Mouse (Mus musculus) liver, embryonic 13.5 days (tissue): ENCODE data around the gene Chd2. TPM values are rescaled to one million over a fixed set of nuclear protein-coding genes. Genes with fewer than 3 reads are reported as not detected.

Experiments used
- ATAC-seq: fragments of 200-750 bp; cut with Nextera tagmentation; 2 replicates; pipeline ENCODE4 v1.8.0; 2017; ENCODE audit warnings: low read depth, mild to moderate bottlenecking, moderate number of reproducible peaks, moderate library complexity
- DNase-seq: peaks from one replicate; pipeline ENCODE4 v3.0.0; 2022
- H3K27ac ChIP-seq: fragments of 300-500 bp; sonication (generic); 2 replicates; pipeline ENCODE4 v1.5.1; 2015; ENCODE audit warnings: moderate library complexity, mild to moderate bottlenecking, inconsistent platforms
- H3K27me3 ChIP-seq: fragments of 300-500 bp; sonication (generic); 2 replicates; pipeline ENCODE4 v1.6.1; 2015; ENCODE audit warnings: mild to moderate bottlenecking, inconsistent platforms
- H3K36me3 ChIP-seq: fragments of 300-500 bp; sonication (generic); 2 replicates; pipeline ENCODE4 v1.6.1; 2015; ENCODE audit warnings: mild to moderate bottlenecking, inconsistent platforms
- H3K4me1 ChIP-seq: fragments of 300-500 bp; sonication (generic); replicated peaks from 2 replicates; pipeline ENCODE4 v1.6.1; 2015; ENCODE audit warnings: inconsistent platforms
- H3K4me2 ChIP-seq: fragments of 300-500 bp; sonication (generic); 2 replicates; pipeline ENCODE4 v1.6.1; 2015; ENCODE audit warnings: inconsistent platforms, mild to moderate bottlenecking, moderate library complexity
- H3K4me3 ChIP-seq: fragments of 300-500 bp; sonication (generic); replicated peaks from 2 replicates; pipeline ENCODE4 v1.5.1; 2015; ENCODE audit warnings: mild to moderate bottlenecking, inconsistent platforms
- H3K9ac ChIP-seq: fragments of 300-500 bp; sonication (generic); 2 replicates; pipeline ENCODE4 v1.6.1; 2015; ENCODE audit warnings: mild to moderate bottlenecking, inconsistent platforms
- H3K9me3 ChIP-seq: fragments of 300-500 bp; sonication (generic); replicated peaks from 2 replicates; pipeline ENCODE4 v1.6.1; 2016; ENCODE audit warnings: inconsistent platforms
- WGBS: fragments of 180-500 bp; shearing (Covaris S2); methylation state at CpG from one replicate; pipeline ENCODE4 v1.1.7; 2015; ENCODE audit not compliant: insufficient replicate concordance; 5-methylcytosine and 5-hydroxymethylcytosine counted together
- polyA plus RNA-seq: library from polyadenylated mRNA; unstranded; fragments of >200 nt; fragmentation: Nextera tagmentation; extraction: Ambion mirVana; gene quantifications from 2 replicates; pipeline ENCODE4 v1.2.1, GENCODE M21; 2015

Chd2 gene
- polyA plus RNA-seq, 1 experiment from 2014 or later = 18.8 TPM

DNA sequence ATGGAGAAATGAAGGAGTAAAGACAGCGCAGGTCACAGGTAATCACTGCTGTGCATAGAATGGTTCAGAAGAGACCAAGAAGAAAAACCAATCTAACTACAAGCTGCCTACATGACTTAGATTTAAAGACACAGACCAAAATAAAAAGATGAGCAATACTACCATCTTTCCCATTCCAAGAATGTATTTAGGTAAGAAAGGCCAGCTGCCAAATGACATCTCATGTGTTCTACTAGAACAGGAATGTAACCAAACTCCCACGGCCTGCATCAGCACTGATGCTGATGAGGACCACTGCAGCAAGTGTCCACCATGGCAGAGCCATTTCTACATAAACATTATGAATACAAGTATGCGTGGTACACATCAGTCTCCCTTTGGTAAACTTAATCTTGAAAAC, 73.9 kb downstream of the Chd2 start:
- no peaks in the 10 kb centered on the region for H3K9me3 ChIP-seq
- no peak for ATAC-seq
- H3K27ac ChIP-seq = no peak overlapping the region
- H3K27me3 ChIP-seq = no peaks in the 10 kb centered on the region
- DNase-seq = no peak
- no peak overlapping the region for H3K4me3 ChIP-seq
- 89% methylated on average over 3 of the region's 3 CpGs for WGBS
- H3K36me3 ChIP-seq = peaks cover 89% of the 10 kb centered on the region
- H3K4me2 ChIP-seq = no peak overlapping the region
- H3K4me1 ChIP-seq = no peaks in the 10 kb centered on the region
- no peak overlapping the region for H3K9ac ChIP-seq

DNA sequence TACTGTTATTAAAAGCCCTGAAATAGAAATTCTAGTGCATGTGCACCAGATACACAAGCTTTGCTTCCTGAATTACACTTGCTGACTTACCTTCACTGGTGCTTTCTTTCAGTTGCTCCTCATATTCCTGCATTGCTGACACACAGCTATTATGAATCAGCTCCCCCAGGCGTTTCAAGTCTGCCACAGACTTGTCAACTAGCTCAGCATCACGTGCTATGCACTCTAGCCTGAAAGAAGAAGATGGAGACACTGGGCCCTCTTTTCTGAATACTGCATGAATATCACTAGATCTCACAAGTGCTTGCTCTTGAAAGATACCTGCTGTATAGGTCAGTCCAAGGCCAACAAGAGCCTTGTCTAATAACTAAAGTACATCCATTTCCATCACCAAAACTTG, 78.1 kb downstream of the Chd2 start:
- WGBS = 80% methylated on average over 2 of the region's 2 CpGs

DNA sequence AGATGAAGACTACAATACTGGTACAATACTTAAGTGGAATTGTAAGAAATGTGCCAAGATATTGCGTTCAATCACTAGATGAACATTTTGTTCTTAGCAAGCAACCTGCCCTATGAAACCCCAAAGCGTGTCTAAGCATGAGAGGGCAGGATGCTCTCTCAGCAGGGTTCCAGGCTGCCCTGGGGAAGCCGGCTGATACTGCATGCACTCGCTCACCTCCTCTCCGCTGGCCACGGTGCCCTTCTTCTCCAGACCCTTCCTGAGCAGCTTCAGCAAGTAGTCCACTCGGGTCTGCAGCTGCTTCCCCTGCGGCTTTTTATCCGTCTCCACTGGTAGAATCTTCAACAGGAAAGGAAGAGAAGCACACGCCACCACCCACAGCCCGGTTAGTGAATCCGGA, 87.5 kb downstream of the Chd2 start:
- Histone ChIP-seq H3K36me3 (peaks cover 94% of the 10 kb centered on the region), H3K27ac (no peak overlapping the region), H3K9ac (no peak overlapping the region), H3K4me2 (no peak overlapping the region), H3K9me3 (no peaks in the 10 kb centered on the region), H3K4me3 (no peak overlapping the region), H3K27me3 (no peaks in the 10 kb centered on the region), H3K4me1 (no peaks in the 10 kb centered on the region)
- DNase-seq (no peak), ATAC-seq (no peak)
- 93% methylated on average over 12 of the region's 12 CpGs for WGBS

More for the DNA sequence above, 78.1 kb downstream of the Chd2 start:
- H3K27me3 ChIP-seq = no peaks in the 10 kb centered on the region
- H3K9ac ChIP-seq = no peak overlapping the region
- no peak overlapping the region for H3K4me3 ChIP-seq
- H3K27ac ChIP-seq = no peak overlapping the region
- H3K4me2 ChIP-seq = no peak overlapping the region
- peaks cover 92% of the 10 kb centered on the region for H3K36me3 ChIP-seq
- ATAC-seq = no peak
- H3K4me1 ChIP-seq = no peaks in the 10 kb centered on the region
- DNase-seq = no peak
- H3K9me3 ChIP-seq = no peaks in the 10 kb centered on the region

DNA sequence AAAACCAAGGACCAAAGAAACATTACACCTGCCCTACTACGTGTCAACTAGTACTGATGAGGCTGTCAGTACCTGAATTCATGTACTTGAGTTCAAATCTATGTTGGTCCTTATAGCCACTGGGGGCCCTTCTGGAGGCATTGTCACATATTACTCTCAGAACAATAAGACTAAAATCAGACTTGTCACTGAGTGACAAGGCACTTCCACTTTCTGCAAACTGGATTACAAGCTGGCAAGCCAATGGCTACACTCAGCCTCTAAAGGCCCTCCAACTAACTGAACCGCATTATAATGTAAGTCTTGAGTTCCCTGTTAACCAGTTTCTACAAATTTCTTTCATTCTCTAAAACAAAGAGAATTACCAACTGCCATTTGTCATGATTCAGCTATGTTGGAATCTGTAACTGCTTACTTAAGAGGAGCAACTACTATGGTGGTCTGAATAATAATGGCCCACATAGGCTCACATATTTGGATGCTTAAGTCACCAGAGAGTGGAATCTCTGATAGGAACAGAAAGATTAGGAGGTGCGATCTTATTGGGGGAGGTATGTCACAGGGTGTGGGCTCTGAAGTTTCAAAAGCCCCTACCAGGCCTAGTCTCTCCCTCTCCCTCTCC, 89.3 kb downstream of the Chd2 start:
- DNase-seq (no peak), ATAC-seq (no peak)
- H3K4me2 ChIP-seq = no peak overlapping the region
- H3K4me1 ChIP-seq = no peaks in the 10 kb centered on the region
- WGBS = 93% methylated on average over 3 of the region's 3 CpGs
- H3K36me3 ChIP-seq = peaks cover 94% of the 10 kb centered on the region
- H3K9me3 ChIP-seq = no peaks in the 10 kb centered on the region
- no peaks in the 10 kb centered on the region for H3K27me3 ChIP-seq
- H3K4me3 ChIP-seq = no peak overlapping the region
- no peak overlapping the region for H3K9ac ChIP-seq
- H3K27ac ChIP-seq = no peak overlapping the region

DNA sequence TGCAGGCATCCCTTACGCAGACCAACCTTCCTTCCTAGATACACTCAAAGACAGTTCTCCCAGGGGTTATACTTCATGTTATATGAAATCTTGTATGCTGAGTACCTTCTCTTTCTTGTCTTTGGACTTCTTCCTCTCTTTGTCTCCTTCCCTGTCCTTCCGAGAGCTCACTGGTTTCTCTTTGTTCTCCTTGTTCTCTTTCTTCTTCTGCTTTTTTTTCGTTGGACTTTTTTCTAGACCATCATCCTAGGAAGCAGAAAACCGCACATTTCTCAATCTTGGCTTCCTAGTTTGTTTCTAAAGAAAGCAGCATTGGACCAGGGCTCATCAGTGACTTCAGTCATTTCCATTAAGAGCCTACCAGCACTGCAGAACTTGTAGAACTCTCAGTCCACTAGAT, 90.0 kb downstream of the Chd2 start:
- no peak overlapping the region for H3K4me2 ChIP-seq
- 73% methylated on average over 4 of the region's 4 CpGs for WGBS

DNA sequence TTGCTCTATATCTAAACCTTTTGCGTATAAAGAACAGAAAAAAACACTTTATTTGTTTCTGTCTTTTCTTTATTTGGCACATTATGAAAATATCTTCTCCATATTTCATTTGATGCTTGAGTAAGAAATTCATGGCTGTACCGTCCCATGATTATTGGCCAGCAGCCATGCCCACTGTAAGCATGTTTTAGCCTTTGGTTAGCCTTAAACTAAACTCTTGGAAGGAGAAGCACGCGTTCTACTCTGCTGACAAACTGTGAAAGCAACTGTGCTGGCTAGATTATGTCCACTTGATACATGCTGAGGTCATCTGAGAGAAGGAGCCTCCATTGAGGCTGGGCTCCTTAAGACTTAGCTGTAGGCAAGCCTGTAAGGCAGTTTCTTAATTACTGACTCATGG, 99.4 kb downstream of the Chd2 start:
- peaks cover 94% of the 10 kb centered on the region for H3K36me3 ChIP-seq
- H3K4me2 ChIP-seq = no peak overlapping the region
- H3K9ac ChIP-seq = no peak overlapping the region
- 91% methylated on average over 4 of the region's 4 CpGs for WGBS
- no peak overlapping the region for H3K27ac ChIP-seq
- ATAC-seq (no peak), DNase-seq (no peak)
- H3K4me1 ChIP-seq = no peaks in the 10 kb centered on the region
- H3K4me3 ChIP-seq = no peak overlapping the region
- H3K27me3 ChIP-seq = no peaks in the 10 kb centered on the region
- no peaks in the 10 kb centered on the region for H3K9me3 ChIP-seq

More for the DNA sequence above, 90.0 kb downstream of the Chd2 start:
- Histone ChIP-seq H3K4me1 (no peaks in the 10 kb centered on the region), H3K36me3 (peaks cover 94% of the 10 kb centered on the region), H3K4me3 (no peak overlapping the region), H3K27ac (no peak overlapping the region), H3K9me3 (no peaks in the 10 kb centered on the region), H3K9ac (no peak overlapping the region), H3K27me3 (no peaks in the 10 kb centered on the region)
- ATAC-seq (no peak), DNase-seq (no peak)

DNA sequence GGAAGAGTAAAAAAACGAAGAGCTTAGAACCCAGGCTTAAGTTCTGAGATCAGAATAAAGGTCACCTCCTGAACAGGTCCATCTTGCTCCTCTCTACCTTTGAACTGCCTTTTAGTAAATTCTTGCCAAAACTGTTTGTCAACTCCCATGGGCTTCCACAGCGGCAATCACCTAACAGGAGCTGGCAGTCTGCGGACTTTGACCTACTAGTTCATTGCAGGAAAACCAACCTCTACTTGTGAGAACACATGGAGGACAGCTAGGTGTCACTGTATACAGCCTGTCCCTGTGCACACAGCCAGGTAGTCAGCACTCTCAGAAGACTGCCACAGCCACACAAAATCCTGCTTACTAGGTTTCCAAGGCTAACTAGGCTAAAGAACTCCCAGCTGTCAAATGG, 99.8 kb downstream of the Chd2 start:
- H3K4me2 ChIP-seq = no peak overlapping the region
- peaks cover 94% of the 10 kb centered on the region for H3K36me3 ChIP-seq
- no peak overlapping the region for H3K4me3 ChIP-seq
- no peaks in the 10 kb centered on the region for H3K27me3 ChIP-seq
- H3K27ac ChIP-seq = no peak overlapping the region
- no peaks in the 10 kb centered on the region for H3K9me3 ChIP-seq
- no peaks in the 10 kb centered on the region for H3K4me1 ChIP-seq
- peak; percentile 23; the same call in 1 of the 2 replicates for ATAC-seq
- H3K9ac ChIP-seq = no peak overlapping the region
- WGBS = 80% methylated on average over 3 of the region's 3 CpGs
- DNase-seq = no peak

DNA sequence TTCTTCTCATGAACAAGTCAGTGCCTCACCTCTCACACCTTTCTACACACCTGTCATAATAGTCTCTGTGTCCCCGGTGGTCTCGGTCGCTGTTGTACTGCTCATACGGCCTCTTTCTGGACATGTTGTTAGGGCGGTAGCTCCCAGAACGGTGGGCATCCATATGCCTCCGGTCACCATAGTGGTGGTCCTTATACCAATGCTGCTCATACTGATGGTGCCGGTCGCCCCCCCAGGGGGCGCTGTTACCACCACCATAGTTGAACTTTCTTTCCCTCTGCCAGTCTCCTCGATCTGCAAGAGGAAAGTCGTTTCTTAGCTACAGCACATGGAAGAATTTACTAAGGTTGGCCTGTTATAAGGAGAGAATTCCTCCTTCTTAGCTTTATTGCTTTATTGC, 105.9 kb downstream of the Chd2 start:
- Histone ChIP-seq H3K27me3 (no peaks in the 10 kb centered on the region), H3K4me3 (no peak overlapping the region), H3K9ac (no peak overlapping the region), H3K4me1 (no peaks in the 10 kb centered on the region), H3K9me3 (no peaks in the 10 kb centered on the region), H3K4me2 (no peak overlapping the region), H3K36me3 (peaks cover 74% of the 10 kb centered on the region), H3K27ac (no peak overlapping the region)
- no peak for DNase-seq
- ATAC-seq = no peak
- WGBS = 79% methylated on average over 12 of the region's 12 CpGs

DNA sequence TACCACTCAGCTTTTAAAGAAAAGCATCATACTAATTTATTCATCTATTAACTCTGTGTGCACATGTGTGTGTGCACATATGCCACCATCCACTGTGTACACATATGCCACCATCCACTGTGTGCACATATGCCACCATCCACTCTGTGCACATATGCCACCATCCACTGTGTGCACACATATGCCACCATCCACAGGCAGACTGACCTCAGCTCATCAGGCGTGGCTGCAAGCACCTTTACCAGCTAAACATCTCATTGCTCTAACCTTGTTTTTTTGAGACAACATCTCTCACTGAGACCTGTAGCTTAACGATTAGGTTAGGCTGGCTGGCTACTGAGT, 107.3 kb downstream of the Chd2 start:
- DNase-seq = no peak
- no peak for ATAC-seq
- H3K36me3 ChIP-seq = peaks cover 73% of the 10 kb centered on the region
- no peaks in the 10 kb centered on the region for H3K9me3 ChIP-seq
- no peak overlapping the region for H3K9ac ChIP-seq
- no peaks in the 10 kb centered on the region for H3K27me3 ChIP-seq
- 76% methylated on average over 2 of the region's 2 CpGs for WGBS
- no peak overlapping the region for H3K4me2 ChIP-seq
- H3K27ac ChIP-seq = no peak overlapping the region
- H3K4me1 ChIP-seq = no peaks in the 10 kb centered on the region
- H3K4me3 ChIP-seq = no peak overlapping the region

DNA sequence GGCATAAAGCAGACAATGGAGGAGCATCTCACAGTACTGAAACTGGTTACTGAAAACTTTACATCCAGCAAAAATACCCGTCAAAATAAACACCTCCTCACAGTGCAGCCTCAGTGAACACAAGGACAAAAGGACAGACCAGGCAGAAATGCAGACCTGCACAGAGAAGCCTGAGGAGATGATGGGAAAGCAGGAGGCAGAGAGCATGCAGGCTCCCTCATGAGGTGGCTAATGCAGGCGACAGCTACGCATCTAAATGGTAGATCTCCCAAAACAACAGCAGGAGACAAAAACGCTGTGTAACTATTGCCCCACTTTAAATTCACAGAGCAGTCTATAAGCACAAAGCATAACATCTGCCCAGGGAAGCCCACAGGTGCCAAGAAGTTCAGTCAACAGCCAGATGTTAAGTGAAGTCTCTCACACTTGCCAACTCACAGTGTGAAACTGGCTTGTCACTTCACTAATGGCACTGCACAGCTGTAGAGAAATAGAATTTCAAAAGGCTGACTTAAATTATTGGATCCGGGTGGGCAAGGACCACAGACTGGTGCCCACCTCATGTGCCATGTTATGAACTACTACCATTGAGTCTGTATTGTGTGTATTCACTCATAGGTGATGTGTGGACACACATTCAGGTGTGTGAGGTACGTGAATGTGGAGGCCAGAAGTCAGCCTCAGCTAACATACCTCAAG, 107.8 kb downstream of the Chd2 start:
- Histone ChIP-seq H3K27ac (no peak overlapping the region), H3K36me3 (peaks cover 73% of the 10 kb centered on the region), H3K27me3 (no peaks in the 10 kb centered on the region), H3K4me2 (no peak overlapping the region), H3K9ac (no peak overlapping the region), H3K4me1 (no peaks in the 10 kb centered on the region), H3K9me3 (no peaks in the 10 kb centered on the region), H3K4me3 (no peak overlapping the region)
- DNase-seq (no peak), ATAC-seq (no peak)
- WGBS = 85% methylated on average over 6 of the region's 6 CpGs

DNA sequence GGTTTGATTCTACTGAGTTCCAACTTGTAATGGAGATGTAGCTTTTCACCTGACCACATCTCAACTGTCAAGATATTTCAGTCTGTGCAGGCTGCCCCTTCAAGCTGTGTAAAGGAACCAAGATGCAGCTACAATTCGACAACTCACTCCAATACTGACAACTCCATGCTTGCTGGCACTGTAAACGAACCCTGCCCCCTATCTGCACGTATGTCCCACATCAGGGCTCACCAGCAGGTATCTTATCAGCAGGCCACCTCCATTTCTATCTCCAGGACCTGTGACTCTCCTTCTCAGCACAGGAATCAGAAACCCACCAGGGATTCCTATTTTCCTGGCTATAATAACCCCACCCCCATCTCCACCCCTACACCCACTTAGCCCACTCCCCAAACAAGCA, 113.1 kb downstream of the Chd2 start:
- no peaks in the 10 kb centered on the region for H3K4me1 ChIP-seq
- no peak overlapping the region for H3K4me3 ChIP-seq
- DNase-seq = no peak
- peaks cover 44% of the 10 kb centered on the region for H3K36me3 ChIP-seq
- H3K9me3 ChIP-seq = no peaks in the 10 kb centered on the region
- no peak overlapping the region for H3K4me2 ChIP-seq
- H3K9ac ChIP-seq = no peak overlapping the region
- WGBS = 56% methylated on average over 3 of the region's 3 CpGs
- no peak for ATAC-seq
- H3K27me3 ChIP-seq = no peaks in the 10 kb centered on the region
- no peak overlapping the region for H3K27ac ChIP-seq

DNA sequence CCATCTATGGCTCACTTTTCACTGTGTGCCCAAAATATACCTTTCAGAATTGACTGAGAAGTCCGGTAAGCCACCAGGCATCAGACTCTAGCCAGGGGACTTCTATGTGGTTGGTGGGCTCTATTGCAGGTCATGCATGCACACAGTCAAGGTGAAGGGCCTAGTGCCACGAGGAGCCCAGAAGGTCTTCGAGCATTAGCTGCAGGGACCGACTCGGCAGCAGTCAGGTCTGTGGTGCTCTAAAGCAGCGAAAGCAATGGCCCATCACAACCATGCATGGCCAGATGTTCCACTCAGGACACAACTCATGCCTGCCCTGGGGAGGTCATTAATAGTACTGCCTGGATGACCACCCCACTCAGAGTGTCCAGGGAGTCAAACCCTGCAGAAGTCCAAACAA, 113.8 kb downstream of the Chd2 start:
- H3K4me3 ChIP-seq = no peak overlapping the region
- no peak overlapping the region for H3K27ac ChIP-seq
- no peak overlapping the region for H3K9ac ChIP-seq
- ATAC-seq = no peak
- peaks cover 40% of the 10 kb centered on the region for H3K36me3 ChIP-seq
- no peaks in the 10 kb centered on the region for H3K9me3 ChIP-seq
- WGBS = 92% methylated on average over 6 of the region's 6 CpGs
- no peaks in the 10 kb centered on the region for H3K4me1 ChIP-seq
- no peaks in the 10 kb centered on the region for H3K27me3 ChIP-seq
- H3K4me2 ChIP-seq = no peak overlapping the region
- DNase-seq = no peak
